Mouse (Mus musculus) ES-E14 (cell line): ENCODE data around the gene Gpr35. TPM values are rescaled to one million over a fixed set of nuclear protein-coding genes. Genes with fewer than 3 reads are reported as not detected.

Experiments used
- DNase-seq: peaks from one replicate; pipeline ENCODE4 v3.0.0-alpha.2; 2013; ENCODE audit warnings: low read depth, low spot score
- H3K27ac ChIP-seq: 2 replicates; pipeline ENCODE4 v1.5.1; 2012; ENCODE audit warnings: low read depth, mild to moderate bottlenecking, low read length, moderate library complexity, mixed read lengths; ENCODE audit not compliant: poor library complexity, insufficient read depth, severe bottlenecking
- H3K36me3 ChIP-seq: 2 replicates; pipeline ENCODE4 v1.6.1; 2012; ENCODE audit warnings: mild to moderate bottlenecking, low read length, moderate library complexity, mixed read lengths; ENCODE audit not compliant: control insufficient read depth, poor library complexity, insufficient read depth, severe bottlenecking
- H3K4me1 ChIP-seq, 2 experiments: fragments of 150-350 bp in 1 of 2; sonication (generic) in 1 of 2; 2 replicates each; pipeline ENCODE4 v1.6.1; 2012; ENCODE audit warnings: low read length in 2 of 2, mild to moderate bottlenecking in 1 of 2, mixed read lengths in 1 of 2; ENCODE audit not compliant: control insufficient read depth in 2 of 2, insufficient read depth in 2 of 2, poor library complexity in 1 of 2
- H3K4me3 ChIP-seq, 2 experiments: fragments of 150-350 bp in 1 of 2; sonication (generic) in 1 of 2; 2 replicates each; pipeline ENCODE4 v1.5.1; 2012; ENCODE audit warnings: low read length in 2 of 2, low read depth in 1 of 2, mild to moderate bottlenecking in 1 of 2, mixed read lengths in 1 of 2; ENCODE audit not compliant: insufficient read depth in 1 of 2, poor library complexity in 1 of 2, severe bottlenecking in 1 of 2
- H3K9ac ChIP-seq: 2 replicates; pipeline ENCODE4 v1.6.1; 2012; ENCODE audit warnings: low read depth, mild to moderate bottlenecking, low read length, mixed read lengths; ENCODE audit not compliant: poor library complexity, insufficient read depth, severe bottlenecking
- H3K9me3 ChIP-seq: fragments of 150-350 bp; sonication (generic); 2 replicates; pipeline ENCODE4 v1.6.1; 2012; ENCODE audit warnings: low read depth, mild to moderate bottlenecking, low read length; ENCODE audit not compliant: control insufficient read depth, insufficient read depth
- CHD2 ChIP-seq: IDR thresholded peaks from 2 replicates; pipeline ENCODE4 v1.6.1; 2014; ENCODE audit warnings: mild to moderate bottlenecking, low read depth, low read length, inconsistent platforms
- HCFC1 ChIP-seq: IDR thresholded peaks from 2 replicates; pipeline ENCODE4 v1.6.1; 2012; ENCODE audit warnings: low read length, inconsistent platforms, borderline replicate concordance; ENCODE audit not compliant: insufficient read depth
- MAFK ChIP-seq: IDR thresholded peaks from 2 replicates; pipeline ENCODE4 v1.6.1; 2014; ENCODE audit warnings: mild to moderate bottlenecking, low read depth, low read length, inconsistent platforms; ENCODE audit not compliant: insufficient read depth
- ZC3H11A ChIP-seq: IDR thresholded peaks from 2 replicates; pipeline ENCODE4 v1.6.1; 2012; ENCODE audit warnings: low read depth, mild to moderate bottlenecking, inconsistent platforms, low read length, borderline replicate concordance
- ZNF384 ChIP-seq: IDR thresholded peaks from 2 replicates; pipeline ENCODE4 v1.6.1; 2012; ENCODE audit warnings: low read depth, low read length, inconsistent platforms
- in situ Hi-C, 2 experiments: fragments of 600-800 bp; cut with MboI; formaldehyde crosslinking; loops; one replicate each; pipeline ENCODE4 v1.15.1; 2025; ENCODE audit warnings: low sequenced_read_pairs in 2 of 2, inconsistent platforms in 1 of 2; ENCODE audit not compliant: unreplicated experiment in 2 of 2
- total RNA-seq: library from RNA; depleted of rRNA; stranded (reverse); fragments of 300-350 nt; gene quantifications from 2 replicates; pipeline ENCODE4 v1.2.3, GENCODE M21; 2012

The Gpr35 gene
- total RNA-seq, 1 experiment, result 0.22 TPM

GRCm38 (mm10) chr1:92910239-92910885 is 40.3 kb upstream of the Gpr35 start, which contains the start of gene Rnpepl1:
Rnpepl1 (plus strand) TSS chr1:92910783.
- TF ChIP-seq MAFK, result no peak
- no peak for TF ChIP-seq HCFC1
- TF ChIP-seq ZC3H11A, result no peak
- no peak for TF ChIP-seq CHD2
- TF ChIP-seq ZNF384, result no peak
- no peak for DNase-seq
- H3K9me3 ChIP-seq, result no peaks in the 10 kb centered on the region
- H3K36me3 ChIP-seq, result no peaks in the 10 kb centered on the region; the same call in 1 of the 2 replicates
- in situ Hi-C loops, result no loop called here
- peaks cover 0 to 10% of the 10 kb centered on the region in 2 experiments; a peak in 1 of 4 replicates for H3K4me1 ChIP-seq
- H3K4me3 ChIP-seq, result peak within 1 kb of the TSS; percentile 70 to 73
- H3K9ac ChIP-seq, result peak within 1 kb of the TSS; percentile 68
- no peak within 1 kb of the TSS for H3K27ac ChIP-seq

GRCm38 (mm10) chr1:92910925-92911720 is 39.5 kb upstream of the Gpr35 start:
- Histone ChIP-seq H3K27ac (no peak overlapping the region), H3K4me1 (peaks cover 0 to 10% of the 10 kb centered on the region in 2 experiments; a peak in 1 of 4 replicates), H3K9ac (peak overlapping the region; percentile 68), H3K4me3 (peak overlapping the region; percentile 70 to 73), H3K9me3 (no peaks in the 10 kb centered on the region), H3K36me3 (peaks cover 3% of the 10 kb centered on the region; the same call in 1 of the 2 replicates)
- no peak for TF ChIP-seq CHD2
- no peak for TF ChIP-seq HCFC1
- no peak for TF ChIP-seq ZNF384
- in situ Hi-C loops, result no loop called here
- DNase-seq, result no peak

DNA sequence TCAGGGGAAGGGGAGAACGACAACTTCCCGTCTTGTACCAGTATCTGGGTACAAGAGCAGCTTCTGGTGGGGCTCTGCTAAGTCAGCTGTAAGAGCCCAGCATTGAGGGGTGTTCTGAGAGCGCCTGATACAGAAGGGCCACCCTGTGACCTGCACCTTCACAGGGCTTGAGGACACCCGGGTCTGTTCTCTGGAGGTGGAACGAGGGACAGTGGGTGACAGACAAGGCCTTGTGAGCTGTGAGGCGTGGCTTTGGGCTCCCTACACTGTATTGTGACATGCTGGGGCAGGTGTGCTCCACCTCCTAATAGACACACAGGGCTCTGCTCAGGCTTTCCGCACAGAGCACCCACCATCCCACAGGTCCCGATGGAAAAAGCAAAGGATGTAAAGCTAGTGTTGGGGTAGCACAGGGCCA is 38.9 kb upstream of the Gpr35 start:
- Histone ChIP-seq H3K9me3 (no peaks in the 10 kb centered on the region), H3K27ac (no peak overlapping the region), H3K4me1 (peaks cover 0 to 10% of the 10 kb centered on the region in 2 experiments; a peak in 1 of 4 replicates), H3K36me3 (peaks cover 8% of the 10 kb centered on the region; the same call in 1 of the 2 replicates), H3K9ac (no peak overlapping the region), H3K4me3 (peak overlapping the region; percentile 70 to 73; a peak in 3 of 4 replicates)
- no peak for DNase-seq
- TF ChIP-seq ZNF384 (no peak), MAFK (no peak), CHD2 (no peak), HCFC1 (no peak), ZC3H11A (no peak)
- in situ Hi-C loops, result no loop called here

DNA sequence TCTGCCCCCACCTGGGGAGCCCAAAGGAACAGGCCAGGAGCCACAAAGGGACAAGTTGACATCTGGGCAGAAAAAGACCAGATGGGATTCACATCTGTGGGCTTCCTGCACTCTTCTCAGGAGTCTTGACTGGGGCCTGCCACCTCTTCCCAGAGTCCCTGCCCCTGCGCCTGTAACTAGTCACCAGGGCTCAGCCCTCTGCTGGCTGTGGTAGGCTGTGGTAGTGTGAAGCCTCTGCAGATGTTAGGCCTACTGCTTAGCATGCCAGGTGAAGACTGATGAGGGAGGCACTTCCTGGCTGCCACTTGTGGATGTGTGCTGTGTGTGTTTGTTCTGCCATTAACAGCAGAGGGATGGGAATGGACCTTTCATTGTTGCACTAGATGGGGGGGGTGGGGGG is 38.4 kb upstream of the Gpr35 start:
- H3K4me3 ChIP-seq, result no peak overlapping the region; a peak in 1 of 4 replicates
- H3K27ac ChIP-seq, result no peak overlapping the region

More for the DNA sequence above, 38.4 kb upstream of the Gpr35 start:
- TF ChIP-seq ZNF384 (no peak), HCFC1 (no peak), CHD2 (no peak), MAFK (no peak), ZC3H11A (no peak)
- no peak for DNase-seq
- Histone ChIP-seq H3K36me3 (peaks cover 9% of the 10 kb centered on the region; the same call in 1 of the 2 replicates), H3K9me3 (no peaks in the 10 kb centered on the region), H3K4me1 (peaks cover 0 to 10% of the 10 kb centered on the region in 2 experiments; a peak in 1 of 4 replicates), H3K9ac (no peak overlapping the region)
- in situ Hi-C loops, result no loop called here
